In the genomic region with DNA sequence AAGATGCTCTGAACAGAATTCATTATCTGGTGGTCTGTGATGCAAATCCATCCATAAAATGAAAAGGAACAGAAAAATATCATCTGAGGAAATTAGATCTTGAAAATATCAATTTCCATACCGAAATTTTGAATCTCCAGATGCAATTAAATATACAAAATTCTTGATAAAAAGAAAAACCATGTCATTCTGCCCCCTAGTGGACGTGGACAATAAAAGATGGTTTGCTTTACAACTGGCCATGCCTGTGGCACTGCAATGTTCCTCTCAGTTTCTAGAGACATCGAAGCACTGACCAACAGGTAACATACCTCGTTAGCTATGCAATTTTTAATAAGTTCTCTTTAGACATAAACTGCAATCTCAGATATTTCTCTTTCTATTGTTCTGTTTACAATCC, we compare ENCODE assay signal across 11 mouse cellular contexts.
DNase-seq lines count a peak whose midpoint lies in the region; ATAC-seq lines count a peak whose summit lies in the region.
"Had no signal": no experiment of that assay in that cellular context is flagged by ENCODE, and none has a peak within 500 bp of the region (broad histone marks: within the 10 kb centered on the region; RNA-seq: fewer than 3 reads in every experiment).

No protein-coding gene starts in this region.

- H3K9me3 ChIP-seq in hindbrain, embryonic 11.5 days (ENCODE audit: control insufficient read depth, low read length) = no peaks in the 10 kb centered on the region
- no peaks in the 10 kb centered on the region for H3K9me3 ChIP-seq in hindbrain, embryonic 13.5 days
- H3K9me3 ChIP-seq in neural tube, embryonic 11.5 days (ENCODE audit: control insufficient read depth, low read length) = no peaks in the 10 kb centered on the region
- H3K9me3 ChIP-seq in neural tube, embryonic 15.5 days (replicated peaks) = no peaks in the 10 kb centered on the region
- no peaks in the 10 kb centered on the region for H3K9me3 ChIP-seq in forebrain, embryonic 10.5 days
- H3K9me3 ChIP-seq: midbrain, embryonic 12.5 days had no signal

- H3K4me2 ChIP-seq in hindbrain, embryonic 11.5 days (replicated peaks; ENCODE audit: low read depth, low read length) = no peak overlapping the region
- no peak overlapping the region for H3K4me2 ChIP-seq in hindbrain, embryonic 13.5 days
- H3K4me2 ChIP-seq in neural tube, embryonic 11.5 days (ENCODE audit: low read depth) = no peak overlapping the region
- no peak overlapping the region for H3K4me2 ChIP-seq in neural tube, embryonic 15.5 days
- H3K4me2 ChIP-seq: midbrain, embryonic 12.5 days had no signal

- WGBS in hindbrain, embryonic 11.5 days = 53% methylated on average over 4 of the region's 4 CpGs
- 52% methylated on average over 4 of the region's 4 CpGs for WGBS in hindbrain, embryonic 13.5 days
- 54% methylated on average over 4 of the region's 4 CpGs for WGBS in neural tube, embryonic 11.5 days
- 49% methylated on average over 4 of the region's 4 CpGs for WGBS in neural tube, embryonic 15.5 days
- 56% methylated on average over 4 of the region's 4 CpGs for WGBS in forebrain, embryonic 10.5 days

- no peaks in the 10 kb centered on the region for H3K27me3 ChIP-seq in hindbrain, embryonic 11.5 days (ENCODE audit: control insufficient read depth, insufficient read depth, low read length)
- no peaks in the 10 kb centered on the region for H3K27me3 ChIP-seq in hindbrain, embryonic 13.5 days
- H3K27me3 ChIP-seq in neural tube, embryonic 11.5 days (ENCODE audit: control insufficient read depth, insufficient read depth, low read length) = no peaks in the 10 kb centered on the region
- H3K27me3 ChIP-seq in neural tube, embryonic 15.5 days (replicated peaks) = no peaks in the 10 kb centered on the region
- no peaks in the 10 kb centered on the region for H3K27me3 ChIP-seq in forebrain, embryonic 10.5 days (ENCODE audit: poor library complexity, severe bottlenecking)
- H3K27me3 ChIP-seq: midbrain, embryonic 12.5 days had no signal

- H3K9ac ChIP-seq in hindbrain, embryonic 11.5 days (ENCODE audit: low read depth, low read length) = no peak overlapping the region
- no peak overlapping the region for H3K9ac ChIP-seq in hindbrain, embryonic 13.5 days
- no peak overlapping the region for H3K9ac ChIP-seq in neural tube, embryonic 11.5 days (ENCODE audit: low read length)
- no peak overlapping the region for H3K9ac ChIP-seq in neural tube, embryonic 15.5 days (replicated peaks)
- H3K9ac ChIP-seq: midbrain, embryonic 12.5 days had no signal

- H3K36me3 ChIP-seq in hindbrain, embryonic 11.5 days (ENCODE audit: control insufficient read depth, insufficient read depth, low read length) = no peaks in the 10 kb centered on the region
- H3K36me3 ChIP-seq in hindbrain, embryonic 13.5 days = no peaks in the 10 kb centered on the region
- no peaks in the 10 kb centered on the region for H3K36me3 ChIP-seq in neural tube, embryonic 11.5 days (ENCODE audit: control insufficient read depth, insufficient read depth, low read length)
- H3K36me3 ChIP-seq in neural tube, embryonic 15.5 days = no peaks in the 10 kb centered on the region
- H3K36me3 ChIP-seq in forebrain, embryonic 10.5 days (replicated peaks) = no peaks in the 10 kb centered on the region
- H3K36me3 ChIP-seq: midbrain, embryonic 12.5 days had no signal

- ATAC-seq in hindbrain, embryonic 11.5 days (ENCODE audit: low FRiP score) = no peak
- no peak for ATAC-seq in hindbrain, embryonic 13.5 days (ENCODE audit: low FRiP score)
- no peak for ATAC-seq in neural tube, embryonic 11.5 days (ENCODE audit: insufficient read depth, low FRiP score, low TSS enrichment)
- no peak for ATAC-seq in neural tube, embryonic 15.5 days (ENCODE audit: low FRiP score)

- no peak overlapping the region for H3K4me3 ChIP-seq in hindbrain, embryonic 11.5 days (ENCODE audit: low read depth, low read length)
- H3K4me3 ChIP-seq in hindbrain, embryonic 13.5 days = no peak overlapping the region
- no peak overlapping the region for H3K4me3 ChIP-seq in neural tube, embryonic 11.5 days (ENCODE audit: low read depth, low read length)
- H3K4me3 ChIP-seq in neural tube, embryonic 15.5 days (replicated peaks) = no peak overlapping the region
- no peak overlapping the region for H3K4me3 ChIP-seq in forebrain, embryonic 10.5 days
- H3K4me3 ChIP-seq: erythroblast, embryonic 14.5 days; midbrain, embryonic 12.5 days had no signal

- H3K4me1 ChIP-seq in hindbrain, embryonic 11.5 days (replicated peaks; ENCODE audit: control insufficient read depth, insufficient read depth, low read length) = no peaks in the 10 kb centered on the region
- H3K4me1 ChIP-seq in hindbrain, embryonic 13.5 days (replicated peaks) = no peaks in the 10 kb centered on the region
- no peaks in the 10 kb centered on the region for H3K4me1 ChIP-seq in neural tube, embryonic 11.5 days (ENCODE audit: control insufficient read depth, insufficient read depth, low read length)
- no peaks in the 10 kb centered on the region for H3K4me1 ChIP-seq in neural tube, embryonic 15.5 days
- no peaks in the 10 kb centered on the region for H3K4me1 ChIP-seq in forebrain, embryonic 10.5 days
- H3K4me1 ChIP-seq: midbrain, embryonic 12.5 days had no signal

- peak; percentile 51 for DNase-seq in hindbrain, embryonic 11.5 days (ENCODE audit: low spot score)
- peak; percentile 18 for DNase-seq in neural tube, embryonic 11.5 days (ENCODE audit: low spot score)
- peak; percentile 48 for DNase-seq in brain, adult 2 months (ENCODE audit: low read depth, low spot score)
- peak; percentile 1 for DNase-seq in induced T-regulatory cell, adult 2 months (ENCODE audit: low read depth)
- no peak for DNase-seq in forebrain, embryonic 10.5 days (ENCODE audit: extremely low spot score, low spot score)
- no peak for DNase-seq in B cell, adult 2 months
- DNase-seq: spleen, adult 18-20 months had no signal

- H3K27ac ChIP-seq in hindbrain, embryonic 11.5 days (ENCODE audit: low read depth, low read length) = no peak overlapping the region
- H3K27ac ChIP-seq in hindbrain, embryonic 13.5 days = no peak overlapping the region
- no peak overlapping the region for H3K27ac ChIP-seq in neural tube, embryonic 11.5 days (ENCODE audit: low read depth, low read length)
- no peak overlapping the region for H3K27ac ChIP-seq in neural tube, embryonic 15.5 days (replicated peaks)
- H3K27ac ChIP-seq in forebrain, embryonic 10.5 days = no peak overlapping the region
- H3K27ac ChIP-seq: midbrain, embryonic 12.5 days had no signal

Comparison
In these comparisons a context has a peak if more than half of its experiments do, and no peak if none do; other contexts are left out.
1. DNase-seq: peak in hindbrain, embryonic 11.5 days (single experiment), neural tube, embryonic 11.5 days (single experiment), brain, adult 2 months (single experiment) and induced T-regulatory cell, adult 2 months (single experiment); none in forebrain, embryonic 10.5 days (single experiment) and B cell, adult 2 months (0 of 2).